In genomic region chr1:64938907-64939306, GRCm38 (mm10) we compare ENCODE assay signal across 18 mouse cellular contexts. TPM values are rescaled to one million over a fixed set of nuclear protein-coding genes. Genes with fewer than 3 reads are reported as not detected.
DNase-seq lines count a peak whose midpoint lies in the region; ATAC-seq and TF ChIP-seq lines count a peak whose summit lies in the region.
"Had no signal": no experiment of that assay in that cellular context is flagged by ENCODE, and none has a peak within 500 bp of the region (broad histone marks: within the 10 kb centered on the region; RNA-seq: fewer than 3 reads in every experiment).

No protein-coding gene starts in this region.

- no peak overlapping the region for H3K4me3 ChIP-seq in intestine, embryonic 14.5 days (ENCODE audit: low read depth, low read length)
- H3K4me3 ChIP-seq in intestine, embryonic 15.5 days (replicated peaks) = no peak overlapping the region
- no peak overlapping the region for H3K4me3 ChIP-seq in olfactory bulb, adult 2 months (ENCODE audit: insufficient read depth, low read depth, low read length)
- H3K4me3 ChIP-seq in midbrain, embryonic 13.5 days (replicated peaks) = no peak overlapping the region
- H3K4me3 ChIP-seq: embryonic facial prominence, embryonic 10.5 days; embryonic facial prominence, embryonic 12.5 days; forebrain, embryonic 13.5 days; forebrain, embryonic 15.5 days had no signal

- no peak for TF ChIP-seq CTCF in olfactory bulb, adult 2 months (IDR thresholded peaks at IDR 0.05; ENCODE audit: insufficient read depth, low read depth, low read length)

- ATAC-seq in intestine, embryonic 14.5 days (replicated peaks; ENCODE audit: low FRiP score, low TSS enrichment, low read depth) = no peak
- no peak for ATAC-seq in intestine, embryonic 15.5 days
- no peak for ATAC-seq in midbrain, embryonic 13.5 days
- ATAC-seq: forebrain, embryonic 13.5 days; forebrain, embryonic 15.5 days; forebrain, postnatal 0 days had no signal

- DNase-seq in intestine, embryonic 14.5 days (ENCODE audit: low spot score) = peak; percentile 15
- DNase-seq in urinary bladder, adult 2 months (ENCODE audit: low spot score) = no peak
- DNase-seq: adrenal gland, adult 8-10 months; adrenal gland, postnatal 14 days; adrenal gland, postnatal 36 days; cerebellum, adult 11-12 months; cerebellum, adult 2 months; cerebellum, adult 9-10 months; cerebellum, postnatal 10 days; cerebellum, postnatal 25 days; forebrain, postnatal 0 days had no signal

- H3K4me2 ChIP-seq in intestine, embryonic 14.5 days (ENCODE audit: low read length) = no peak overlapping the region
- H3K4me2 ChIP-seq in intestine, embryonic 15.5 days (replicated peaks) = no peak overlapping the region
- H3K4me2 ChIP-seq in midbrain, embryonic 13.5 days (replicated peaks) = no peak overlapping the region
- H3K4me2 ChIP-seq: embryonic facial prominence, embryonic 12.5 days; forebrain, embryonic 13.5 days; forebrain, embryonic 15.5 days had no signal

- H3K36me3 ChIP-seq in intestine, embryonic 14.5 days (ENCODE audit: control insufficient read depth, insufficient read depth, low read length) = peaks cover 11% of the 10 kb centered on the region; the same call in 1 of the 2 replicates
- no peaks in the 10 kb centered on the region for H3K36me3 ChIP-seq in intestine, embryonic 15.5 days
- H3K36me3 ChIP-seq in midbrain, embryonic 13.5 days = peaks cover 27% of the 10 kb centered on the region

- no peak for TF ChIP-seq POLR2A in olfactory bulb, adult 2 months (IDR thresholded peaks at IDR 0.05; ENCODE audit: insufficient read depth, low read depth, low read length)

- H3K9me3 ChIP-seq in intestine, embryonic 14.5 days (ENCODE audit: control insufficient read depth, low read length) = 0 out of 2 replicates have a peak, but pooled peaks cover 4% of the 10 kb centered on the region
- H3K9me3 ChIP-seq in intestine, embryonic 15.5 days = no peaks in the 10 kb centered on the region
- no peaks in the 10 kb centered on the region; the same call in 1 of the 2 replicates for H3K9me3 ChIP-seq in midbrain, embryonic 13.5 days
- H3K9me3 ChIP-seq: embryonic facial prominence, embryonic 12.5 days; forebrain, embryonic 13.5 days; forebrain, embryonic 15.5 days had no signal

- no peaks in the 10 kb centered on the region for H3K27me3 ChIP-seq in intestine, embryonic 14.5 days (replicated peaks; ENCODE audit: control insufficient read depth, insufficient read depth, low read length)
- no peaks in the 10 kb centered on the region for H3K27me3 ChIP-seq in intestine, embryonic 15.5 days (replicated peaks)
- no peaks in the 10 kb centered on the region for H3K27me3 ChIP-seq in midbrain, embryonic 13.5 days
- H3K27me3 ChIP-seq: embryonic facial prominence, embryonic 12.5 days; forebrain, embryonic 13.5 days; forebrain, embryonic 15.5 days had no signal

- no peak overlapping the region for H3K9ac ChIP-seq in intestine, embryonic 14.5 days (ENCODE audit: low read length)
- H3K9ac ChIP-seq in intestine, embryonic 15.5 days = no peak overlapping the region
- H3K9ac ChIP-seq in midbrain, embryonic 13.5 days (replicated peaks) = no peak overlapping the region
- H3K9ac ChIP-seq: embryonic facial prominence, embryonic 12.5 days; forebrain, embryonic 13.5 days; forebrain, embryonic 15.5 days; forebrain, postnatal 0 days had no signal

- WGBS in intestine, embryonic 14.5 days = 90% methylated on average over 7 of the region's 7 CpGs
- 83% methylated on average over 7 of the region's 7 CpGs for WGBS in intestine, embryonic 15.5 days
- 67% methylated on average over 7 of the region's 7 CpGs for WGBS in olfactory bulb, adult 2 months
- WGBS in midbrain, embryonic 13.5 days = 93% methylated on average over 7 of the region's 7 CpGs

- H3K27ac ChIP-seq in intestine, embryonic 14.5 days (ENCODE audit: low read depth) = no peak overlapping the region
- no peak overlapping the region for H3K27ac ChIP-seq in intestine, embryonic 15.5 days
- 0 out of 2 replicates have a peak overlapping the region, but pooled peaks have one; percentile 8 for H3K27ac ChIP-seq in olfactory bulb, adult 2 months (ENCODE audit: insufficient read depth, low read depth, low read length)
- no peak overlapping the region for H3K27ac ChIP-seq in midbrain, embryonic 13.5 days
- H3K27ac ChIP-seq: embryonic facial prominence, embryonic 10.5 days; embryonic facial prominence, embryonic 12.5 days; forebrain, embryonic 13.5 days; forebrain, embryonic 15.5 days had no signal

- no peaks in the 10 kb centered on the region for H3K4me1 ChIP-seq in intestine, embryonic 14.5 days (replicated peaks; ENCODE audit: control insufficient read depth, insufficient read depth, low read length)
- no peaks in the 10 kb centered on the region for H3K4me1 ChIP-seq in intestine, embryonic 15.5 days (replicated peaks)
- H3K4me1 ChIP-seq in olfactory bulb, adult 2 months (ENCODE audit: control insufficient read depth, insufficient read depth, low read length) = no peaks in the 10 kb centered on the region; the same call in 1 of the 2 replicates
- H3K4me1 ChIP-seq in midbrain, embryonic 13.5 days (replicated peaks) = no peaks in the 10 kb centered on the region
- H3K4me1 ChIP-seq: embryonic facial prominence, embryonic 10.5 days; embryonic facial prominence, embryonic 12.5 days; forebrain, embryonic 13.5 days; forebrain, embryonic 15.5 days had no signal

RNA-seq across cellular contexts. Expression of gene Plekhm3, which starts 17.7 kb away (rescaled TPM):
- polyA plus RNA-seq in intestine, embryonic 14.5 days (2014; fragmentation: Nextera tagmentation; extraction: Ambion mirVana) = 8.2 and 8.3 TPM in 2 replicates
- polyA plus RNA-seq in intestine, embryonic 15.5 days (2015; fragmentation: Nextera tagmentation; extraction: Ambion mirVana) = 4.7 and 5.9 TPM in 2 replicates
- not detected in 2 replicates for polyA plus RNA-seq in olfactory bulb, adult 2 months (2012; ENCODE audit: insufficient read depth, insufficient read length, low replicate concordance, missing spikeins)
- polyA plus RNA-seq in urinary bladder, adult 2 months (2012; rRNA removed) = 4.1 and 5.2 TPM in 2 replicates
- 10.3 and 11.8 TPM in 2 replicates for polyA plus RNA-seq in midbrain, embryonic 13.5 days (2015; fragmentation: Nextera tagmentation; extraction: Ambion mirVana)
